Mouse (Mus musculus) limb, embryonic 10.5 days (tissue): ENCODE data around the gene Scgn. TPM values are rescaled to one million over a fixed set of nuclear protein-coding genes. Genes with fewer than 3 reads are reported as not detected.

Experiments used
- DNase-seq: peaks from one replicate; pipeline ENCODE4 v3.0.0-alpha.2; 2017; ENCODE audit warnings: low spot score
- H3K27ac ChIP-seq: fragments of 300-500 bp; sonication (generic); 2 replicates; pipeline ENCODE4 v1.5.1; 2016; ENCODE audit warnings: mild to moderate bottlenecking
- H3K27me3 ChIP-seq: fragments of 300-500 bp; sonication (generic); 2 replicates; pipeline ENCODE4 v1.6.1; 2016; ENCODE audit warnings: low read depth, mild to moderate bottlenecking; ENCODE audit not compliant: poor library complexity, severe bottlenecking
- H3K36me3 ChIP-seq: fragments of 300-500 bp; sonication (generic); 2 replicates; pipeline ENCODE4 v1.6.1; 2016; ENCODE audit warnings: mild to moderate bottlenecking, moderate library complexity
- H3K4me1 ChIP-seq: fragments of 300-500 bp; sonication (generic); 2 replicates; pipeline ENCODE4 v1.6.1; 2016
- H3K4me3 ChIP-seq: fragments of 300-500 bp; sonication (generic); 2 replicates; pipeline ENCODE4 v1.5.1; 2016; ENCODE audit warnings: mild to moderate bottlenecking, moderate library complexity
- H3K9me3 ChIP-seq: fragments of 300-500 bp; sonication (generic); replicated peaks from 2 replicates; pipeline ENCODE4 v1.6.1; 2016; ENCODE audit warnings: mild to moderate bottlenecking
- WGBS: fragments of 180-500 bp; shearing (Covaris S2); methylation state at CpG from one replicate; pipeline ENCODE4 v1.1.7; 2016; 5-methylcytosine and 5-hydroxymethylcytosine counted together
- polyA plus RNA-seq: library from polyadenylated mRNA; unstranded; fragments of >200 nt; fragmentation: Nextera tagmentation; extraction: Ambion mirVana; gene quantifications from 2 replicates; pipeline ENCODE4 v1.2.1, GENCODE M21; 2016

The Scgn gene
- polyA plus RNA-seq, 1 experiment from 2014 or later = not detected

- no peak overlapping the region for H3K4me3 ChIP-seq
- no peaks in the 10 kb centered on the region for H3K36me3 ChIP-seq
- 66% methylated on average over 3 of the region's 3 CpGs for WGBS
- no peaks in the 10 kb centered on the region for H3K4me1 ChIP-seq
- no peak for DNase-seq
- no peaks in the 10 kb centered on the region for H3K27me3 ChIP-seq
- H3K9me3 ChIP-seq = no peaks in the 10 kb centered on the region
- H3K27ac ChIP-seq = no peak overlapping the region
These were observed 5.9 kb downstream of the Scgn start for GRCm38 (mm10) chr13:23985130-23985529.

- H3K9me3 ChIP-seq = no peaks in the 10 kb centered on the region
- H3K36me3 ChIP-seq = no peaks in the 10 kb centered on the region
- WGBS = 87% methylated on average over 5 of the region's 5 CpGs
- H3K4me3 ChIP-seq = no peak overlapping the region
- no peaks in the 10 kb centered on the region for H3K27me3 ChIP-seq
- no peak for DNase-seq
- H3K27ac ChIP-seq = no peak overlapping the region
- no peaks in the 10 kb centered on the region for H3K4me1 ChIP-seq
These were observed 18.7 kb downstream of the Scgn start for GRCm38 (mm10) chr13:23972271-23972670.

GRCm38 (mm10) chr13:23971870-23972269 lies 19.1 kb downstream of the Scgn start:
- no peak overlapping the region for H3K4me3 ChIP-seq
- H3K27me3 ChIP-seq = no peaks in the 10 kb centered on the region
- H3K36me3 ChIP-seq = no peaks in the 10 kb centered on the region
- no peak overlapping the region for H3K27ac ChIP-seq
- H3K4me1 ChIP-seq = no peaks in the 10 kb centered on the region
- H3K9me3 ChIP-seq = no peaks in the 10 kb centered on the region
- DNase-seq = no peak
- WGBS = 75% methylated on average over 2 of the region's 2 CpGs

- no peak overlapping the region for H3K27ac ChIP-seq
- no peaks in the 10 kb centered on the region for H3K36me3 ChIP-seq
- H3K4me3 ChIP-seq = no peak overlapping the region
- WGBS = 82% methylated on average over 2 of the region's 2 CpGs
- no peaks in the 10 kb centered on the region for H3K27me3 ChIP-seq
- DNase-seq = no peak
- H3K4me1 ChIP-seq = 0 out of 2 replicates have a peak, but pooled peaks cover under 1% of the 10 kb centered on the region
- no peaks in the 10 kb centered on the region for H3K9me3 ChIP-seq
These were observed 26.1 kb downstream of the Scgn start for GRCm38 (mm10) chr13:23964909-23965308.

- no peaks in the 10 kb centered on the region for H3K36me3 ChIP-seq
- no peak overlapping the region for H3K4me3 ChIP-seq
- no peak for DNase-seq
- no peaks in the 10 kb centered on the region for H3K27me3 ChIP-seq
- no peaks in the 10 kb centered on the region for H3K9me3 ChIP-seq
- 55% methylated on average over 2 of the region's 2 CpGs for WGBS
- 0 out of 2 replicates have a peak, but pooled peaks cover 3% of the 10 kb centered on the region for H3K4me1 ChIP-seq
- H3K27ac ChIP-seq = no peak overlapping the region
These were observed 31.2 kb downstream of the Scgn start for GRCm38 (mm10) chr13:23959776-23960175.

- no peaks in the 10 kb centered on the region for H3K9me3 ChIP-seq
- DNase-seq = no peak
- no peaks in the 10 kb centered on the region for H3K36me3 ChIP-seq
- no peaks in the 10 kb centered on the region for H3K27me3 ChIP-seq
- H3K27ac ChIP-seq = no peak overlapping the region
- WGBS = 70% methylated on average over 3 of the region's 3 CpGs
- no peak overlapping the region for H3K4me3 ChIP-seq
- H3K4me1 ChIP-seq = peaks cover 38% of the 10 kb centered on the region
These were observed 40.1 kb downstream of the Scgn start for GRCm38 (mm10) chr13:23950928-23951327.

GRCm38 (mm10) chr13:23949484-23950246 lies 41.3 kb downstream of the Scgn start:
- H3K27ac ChIP-seq = no peak overlapping the region
- no peak for DNase-seq
- peaks cover 38% of the 10 kb centered on the region for H3K4me1 ChIP-seq
- H3K9me3 ChIP-seq = no peaks in the 10 kb centered on the region
- H3K36me3 ChIP-seq = no peaks in the 10 kb centered on the region
- WGBS = 68% methylated on average over 14 of the region's 14 CpGs
- no peaks in the 10 kb centered on the region for H3K27me3 ChIP-seq
- H3K4me3 ChIP-seq = no peak overlapping the region

- no peaks in the 10 kb centered on the region for H3K36me3 ChIP-seq
- H3K9me3 ChIP-seq = no peaks in the 10 kb centered on the region
- no peak overlapping the region for H3K27ac ChIP-seq
- H3K27me3 ChIP-seq = no peaks in the 10 kb centered on the region
- no peak for DNase-seq
- no peak overlapping the region for H3K4me3 ChIP-seq
- WGBS = 27% methylated on average over 2 of the region's 2 CpGs
- peaks cover 54% of the 10 kb centered on the region for H3K4me1 ChIP-seq
These were observed 44.8 kb downstream of the Scgn start for GRCm38 (mm10) chr13:23946254-23946653.

- DNase-seq = no peak
- no peak overlapping the region for H3K27ac ChIP-seq
- WGBS = 45% methylated on average over 2 of the region's 2 CpGs
- H3K4me3 ChIP-seq = no peak overlapping the region
- H3K4me1 ChIP-seq = peaks cover 34% of the 10 kb centered on the region
- no peaks in the 10 kb centered on the region for H3K9me3 ChIP-seq
- no peaks in the 10 kb centered on the region for H3K36me3 ChIP-seq
- H3K27me3 ChIP-seq = no peaks in the 10 kb centered on the region
These were observed 48.2 kb downstream of the Scgn start for GRCm38 (mm10) chr13:23942861-23943260.

GRCm38 (mm10) chr13:23940291-23940690 lies 50.7 kb downstream of the Scgn start:
- DNase-seq = no peak
- Histone ChIP-seq H3K27ac (no peak overlapping the region), H3K4me3 (no peak overlapping the region), H3K27me3 (no peaks in the 10 kb centered on the region), H3K36me3 (no peaks in the 10 kb centered on the region), H3K4me1 (peaks cover 15% of the 10 kb centered on the region), H3K9me3 (no peaks in the 10 kb centered on the region)
- WGBS = 74% methylated on average over 6 of the region's 6 CpGs

GRCm38 (mm10) chr13:23938699-23939098 lies 52.3 kb downstream of the Scgn start:
- Histone ChIP-seq H3K27me3 (no peaks in the 10 kb centered on the region), H3K27ac (no peak overlapping the region), H3K4me3 (no peak overlapping the region), H3K9me3 (no peaks in the 10 kb centered on the region), H3K36me3 (no peaks in the 10 kb centered on the region), H3K4me1 (peaks cover 13% of the 10 kb centered on the region)
- DNase-seq = no peak
- 93% methylated on average over 1 of the region's 1 CpGs for WGBS

GRCm38 (mm10) chr13:23934211-23934520 lies 56.8 kb downstream of the Scgn start, which contains the start of gene Hist1h2aa:
Gene Hist1h2aa, plus strand, starts transcription at chr13:23934462.
- Histone ChIP-seq H3K4me1 (peaks cover 13% of the 10 kb centered on the region), H3K4me3 (no peak within 1 kb of the TSS), H3K27me3 (no peaks in the 10 kb centered on the region), H3K27ac (no peak within 1 kb of the TSS), H3K9me3 (no peaks in the 10 kb centered on the region), H3K36me3 (no peaks in the 10 kb centered on the region)
- DNase-seq = no peak
- 90% methylated on average over 10 of the region's 10 CpGs for WGBS

GRCm38 (mm10) chr13:23933421-23934210 lies 57.4 kb downstream of the Scgn start, which contains the start of gene Hist1h2ba:
Gene Hist1h2ba, minus strand, starts transcription at chr13:23934156.
- H3K4me3 ChIP-seq = no peak within 1 kb of the TSS
- 93% methylated on average over 39 of the region's 39 CpGs for WGBS

More at GRCm38 (mm10) chr13:23933421-23934210, 57.4 kb downstream of the Scgn start, which contains the start of gene Hist1h2ba:
- Histone ChIP-seq H3K27ac (no peak within 1 kb of the TSS), H3K4me1 (peaks cover 13% of the 10 kb centered on the region), H3K36me3 (no peaks in the 10 kb centered on the region), H3K9me3 (no peaks in the 10 kb centered on the region), H3K27me3 (no peaks in the 10 kb centered on the region)
- no peak for DNase-seq
